Mouse (Mus musculus) heart, embryonic 15.5 days (tissue): ENCODE data around the gene Ccdc60. TPM values are rescaled to one million over a fixed set of nuclear protein-coding genes. Genes with fewer than 3 reads are reported as not detected.

Experiments used
- ATAC-seq: fragments of 200-750 bp; cut with Nextera tagmentation; replicated peaks from 2 replicates; pipeline ENCODE4 v1.8.0; 2017; ENCODE audit warnings: low read depth, moderate TSS enrichment; ENCODE audit not compliant: insufficient number of reproducible peaks, insufficient read depth, low FRiP score
- H3K27ac ChIP-seq: fragments of 300-500 bp; sonication (generic); 2 replicates; pipeline ENCODE4 v1.5.1; 2015; ENCODE audit warnings: mild to moderate bottlenecking, inconsistent platforms
- H3K27me3 ChIP-seq: fragments of 300-500 bp; sonication (generic); 2 replicates; pipeline ENCODE4 v1.6.1; 2015; ENCODE audit warnings: inconsistent platforms
- H3K36me3 ChIP-seq: fragments of 300-500 bp; sonication (generic); 2 replicates; pipeline ENCODE4 v1.6.1; 2015; ENCODE audit warnings: mild to moderate bottlenecking, inconsistent platforms
- H3K4me1 ChIP-seq: fragments of 300-500 bp; sonication (generic); replicated peaks from 2 replicates; pipeline ENCODE4 v1.6.1; 2015; ENCODE audit warnings: inconsistent platforms
- H3K4me2 ChIP-seq: fragments of 300-500 bp; sonication (generic); 2 replicates; pipeline ENCODE4 v1.6.1; 2015; ENCODE audit warnings: inconsistent platforms, mild to moderate bottlenecking, moderate library complexity
- H3K4me3 ChIP-seq: fragments of 300-500 bp; sonication (generic); 2 replicates; pipeline ENCODE4 v1.5.1; 2015; ENCODE audit warnings: mild to moderate bottlenecking, inconsistent platforms
- H3K9ac ChIP-seq: fragments of 300-500 bp; sonication (generic); 2 replicates; pipeline ENCODE4 v1.6.1; 2015; ENCODE audit warnings: mild to moderate bottlenecking, inconsistent platforms
- H3K9me3 ChIP-seq: fragments of 300-500 bp; sonication (generic); replicated peaks from 2 replicates; pipeline ENCODE4 v1.6.1; 2016; ENCODE audit warnings: inconsistent platforms
- WGBS: fragments of 180-500 bp; shearing (Covaris S2); methylation state at CpG from one replicate; pipeline ENCODE4 v1.1.7; 2015; ENCODE audit warnings: mixed read lengths; 5-methylcytosine and 5-hydroxymethylcytosine counted together
- polyA plus RNA-seq: library from polyadenylated mRNA; unstranded; fragments of >200 nt; fragmentation: Nextera tagmentation; extraction: Ambion mirVana; gene quantifications from 2 replicates; pipeline ENCODE4 v1.2.1, GENCODE M21; 2015

The Ccdc60 gene
- polyA plus RNA-seq, 1 experiment from 2014 or later, result 0.23 TPM

DNA sequence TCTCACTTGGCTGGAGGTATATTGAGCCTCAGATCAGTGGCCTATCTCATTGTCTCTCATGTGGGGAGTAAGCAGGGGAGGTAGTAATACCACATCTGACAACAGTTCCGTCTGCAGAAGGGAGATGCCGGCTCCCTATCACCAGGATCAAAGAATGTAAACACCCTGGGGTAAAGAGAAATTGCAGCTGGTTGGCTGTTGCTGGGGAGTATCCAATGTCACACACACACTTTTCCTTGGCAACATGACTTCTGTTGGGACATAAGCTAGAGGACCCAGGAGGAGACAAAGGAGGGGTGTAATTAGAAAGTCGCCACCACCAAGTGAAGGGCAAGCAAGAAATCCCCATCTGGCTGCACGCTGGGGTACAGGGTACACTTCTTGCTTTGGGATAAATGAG, 172.7 kb downstream of the Ccdc60 start:
- WGBS, result 43% methylated on average over 4 of the region's 4 CpGs
- no peak for ATAC-seq

DNA sequence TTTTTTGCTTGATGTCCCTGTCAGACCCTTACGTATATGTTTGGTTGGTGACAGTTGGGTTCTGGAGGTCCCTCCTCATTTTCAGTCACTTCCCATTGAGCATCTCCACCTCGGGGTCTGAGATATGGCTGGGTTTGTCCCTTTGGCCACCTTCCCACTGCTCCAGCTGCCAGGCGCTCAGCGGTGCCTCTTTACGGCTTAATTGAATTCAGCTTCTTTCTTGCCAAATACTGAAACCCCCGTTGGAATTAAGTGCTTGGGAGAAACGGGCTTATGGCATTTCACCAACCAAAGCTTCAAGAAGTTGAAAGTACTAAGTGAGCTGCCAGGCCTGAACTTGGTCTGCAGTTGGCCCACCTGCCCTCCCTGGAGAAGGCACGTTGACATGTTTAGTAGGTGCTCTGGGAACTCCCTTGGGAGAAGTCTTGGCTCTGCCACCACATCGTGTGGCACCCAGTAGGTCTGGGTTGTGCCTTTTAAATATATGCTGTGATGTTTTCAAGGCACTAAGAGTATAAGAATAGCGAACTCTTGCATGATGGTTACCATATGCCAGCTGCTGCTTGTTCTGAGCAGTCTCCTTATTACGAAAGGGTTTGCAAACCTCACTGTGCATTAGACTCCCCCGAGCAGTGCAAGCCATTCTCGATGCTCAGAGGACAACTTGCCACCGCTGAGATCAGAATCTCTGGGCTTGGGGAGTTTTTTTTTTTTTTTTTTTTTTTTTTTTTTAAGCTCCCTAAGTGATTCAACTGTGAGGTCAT, 173.5 kb downstream of the Ccdc60 start:
- Histone ChIP-seq H3K27ac (no peak overlapping the region), H3K4me3 (no peak overlapping the region)

More for the DNA sequence above, 172.7 kb downstream of the Ccdc60 start:
- Histone ChIP-seq H3K9me3 (no peaks in the 10 kb centered on the region), H3K4me2 (no peak overlapping the region), H3K27me3 (peaks cover 4% of the 10 kb centered on the region; the same call in 1 of the 2 replicates), H3K36me3 (no peaks in the 10 kb centered on the region), H3K4me3 (no peak overlapping the region), H3K4me1 (no peaks in the 10 kb centered on the region), H3K9ac (no peak overlapping the region), H3K27ac (no peak overlapping the region)

GRCm38 (mm10) chr5:116108651-116109050, 180.1 kb downstream of the Ccdc60 start:
- Histone ChIP-seq H3K4me2 (no peak overlapping the region), H3K4me1 (no peaks in the 10 kb centered on the region), H3K9me3 (no peaks in the 10 kb centered on the region), H3K9ac (no peak overlapping the region), H3K27ac (no peak overlapping the region), H3K36me3 (no peaks in the 10 kb centered on the region), H3K4me3 (no peak overlapping the region), H3K27me3 (no peaks in the 10 kb centered on the region)
- ATAC-seq, result no peak
- 86% methylated on average over 10 of the region's 10 CpGs for WGBS

More for the DNA sequence above, 173.5 kb downstream of the Ccdc60 start:
- Histone ChIP-seq H3K9me3 (no peaks in the 10 kb centered on the region), H3K9ac (no peak overlapping the region), H3K27me3 (peaks cover 4% of the 10 kb centered on the region; the same call in 1 of the 2 replicates), H3K4me2 (no peak overlapping the region), H3K36me3 (no peaks in the 10 kb centered on the region), H3K4me1 (no peaks in the 10 kb centered on the region)
- no peak for ATAC-seq
- WGBS, result 68% methylated on average over 14 of the region's 14 CpGs

DNA sequence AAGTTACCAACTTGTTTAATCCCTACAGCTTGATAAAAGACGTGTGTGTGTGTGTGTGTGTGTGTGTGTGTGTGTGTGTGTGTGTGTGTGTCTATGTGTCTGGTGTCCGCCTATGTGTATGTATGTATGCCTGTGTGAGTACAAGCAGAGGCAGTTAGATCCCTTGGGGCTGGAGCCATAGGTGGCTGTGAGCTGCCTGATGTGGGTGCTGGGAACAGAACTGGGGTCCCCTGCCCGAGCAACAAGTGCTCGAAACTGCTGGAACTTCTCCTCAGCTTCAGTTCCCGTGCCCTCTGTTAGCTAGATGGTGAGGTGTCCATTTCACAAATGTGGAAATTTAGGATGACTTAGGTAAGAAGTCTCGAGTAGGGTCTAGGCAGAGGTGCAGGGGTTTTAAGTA, 204.6 kb downstream of the Ccdc60 start:
- no peak overlapping the region for H3K4me3 ChIP-seq

GRCm38 (mm10) chr5:116083081-116083480, 205.7 kb downstream of the Ccdc60 start, which contains the start of gene Tmem233:
Gene Tmem233, minus strand, starts transcription at chr5:116083244.
- peaks cover 32% of the 10 kb centered on the region for H3K27me3 ChIP-seq
- H3K9me3 ChIP-seq, result no peaks in the 10 kb centered on the region
- H3K4me1 ChIP-seq, result no peaks in the 10 kb centered on the region
- H3K4me3 ChIP-seq, result no peak within 1 kb of the TSS
- 6% methylated on average over 17 of the region's 17 CpGs for WGBS
- ATAC-seq, result no peak
- H3K36me3 ChIP-seq, result no peaks in the 10 kb centered on the region
- no peak within 1 kb of the TSS for H3K27ac ChIP-seq
- H3K9ac ChIP-seq, result no peak within 1 kb of the TSS
- H3K4me2 ChIP-seq, result no peak within 1 kb of the TSS

More for the DNA sequence above, 204.6 kb downstream of the Ccdc60 start:
- H3K36me3 ChIP-seq, result no peaks in the 10 kb centered on the region
- no peaks in the 10 kb centered on the region for H3K4me1 ChIP-seq
- ATAC-seq, result no peak
- no peaks in the 10 kb centered on the region for H3K9me3 ChIP-seq
- no peak overlapping the region for H3K27ac ChIP-seq
- 80% methylated on average over 6 of the region's 6 CpGs for WGBS
- H3K9ac ChIP-seq, result no peak overlapping the region
- H3K27me3 ChIP-seq, result peaks cover 32% of the 10 kb centered on the region
- no peak overlapping the region for H3K4me2 ChIP-seq

- no peak overlapping the region for H3K27ac ChIP-seq
- H3K27me3 ChIP-seq, result peaks cover 32% of the 10 kb centered on the region
- ATAC-seq, result no peak
- no peaks in the 10 kb centered on the region for H3K36me3 ChIP-seq
- no peak overlapping the region for H3K4me3 ChIP-seq
- H3K9ac ChIP-seq, result no peak overlapping the region
- H3K4me2 ChIP-seq, result no peak overlapping the region
- 37% methylated on average over 17 of the region's 17 CpGs for WGBS
- no peaks in the 10 kb centered on the region for H3K9me3 ChIP-seq
- H3K4me1 ChIP-seq, result no peaks in the 10 kb centered on the region
Measured at GRCm38 (mm10) chr5:116082241-116082900, 206.4 kb downstream of the Ccdc60 start.

DNA sequence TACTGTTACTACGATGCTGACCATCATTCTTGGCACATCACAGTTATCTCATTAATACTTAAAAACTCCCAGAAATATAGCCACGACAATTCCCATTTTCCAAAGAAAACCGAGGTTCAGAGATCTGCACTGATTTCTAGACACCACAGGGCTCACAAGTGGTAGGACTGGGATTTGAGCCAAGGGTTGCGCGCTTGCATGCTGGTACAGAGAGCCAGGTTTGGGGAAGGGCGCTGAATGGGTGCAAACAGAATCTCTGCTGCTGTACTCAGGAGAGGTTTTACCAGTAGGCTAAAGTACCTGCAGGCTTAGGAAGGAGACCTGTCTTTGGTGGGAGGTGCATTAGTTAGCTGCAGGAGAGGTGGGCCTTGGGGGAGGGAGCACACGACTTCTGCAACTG, 207.2 kb downstream of the Ccdc60 start:
- Histone ChIP-seq H3K4me1 (no peaks in the 10 kb centered on the region), H3K4me2 (no peak overlapping the region), H3K9ac (no peak overlapping the region), H3K36me3 (no peaks in the 10 kb centered on the region), H3K27me3 (peaks cover 32% of the 10 kb centered on the region), H3K9me3 (no peaks in the 10 kb centered on the region), H3K27ac (no peak overlapping the region), H3K4me3 (no peak overlapping the region)
- no peak for ATAC-seq
- 67% methylated on average over 7 of the region's 7 CpGs for WGBS

- Histone ChIP-seq H3K4me2 (no peak overlapping the region), H3K27ac (no peak overlapping the region), H3K9me3 (no peaks in the 10 kb centered on the region), H3K4me3 (no peak overlapping the region), H3K4me1 (no peaks in the 10 kb centered on the region), H3K27me3 (peaks cover 32% of the 10 kb centered on the region), H3K36me3 (no peaks in the 10 kb centered on the region), H3K9ac (no peak overlapping the region)
- 29% methylated on average over 6 of the region's 6 CpGs for WGBS
- ATAC-seq, result no peak
Measured at GRCm38 (mm10) chr5:116080736-116081135, 208.0 kb downstream of the Ccdc60 start.

Other genes starting within 250 kb of the Ccdc60 start
- gene Tmem233, start 205.7 kb downstream of the Ccdc60 start, polyA plus RNA-seq, result not detected in 2 replicates
- gene Hspb8, start 133.9 kb upstream of the Ccdc60 start, polyA plus RNA-seq, result 30.6 and 33.7 TPM in 2 replicates